Mouse (Mus musculus) kidney, postnatal 4 days (tissue): ENCODE measurements around the gene Naif1.
"Not testable (repeated sequence)": the region's sequence is repeated elsewhere in the genome, so short reads cannot be mapped to it uniquely, and the experiment has no call there.

Experiments
- DNase-seq, 2 experiments: peaks; one replicate each; pipeline ENCODE4 v3.0.0; 2021; ENCODE audit warnings: mixed read lengths in 2 of 2

Gene Naif1

DNA sequence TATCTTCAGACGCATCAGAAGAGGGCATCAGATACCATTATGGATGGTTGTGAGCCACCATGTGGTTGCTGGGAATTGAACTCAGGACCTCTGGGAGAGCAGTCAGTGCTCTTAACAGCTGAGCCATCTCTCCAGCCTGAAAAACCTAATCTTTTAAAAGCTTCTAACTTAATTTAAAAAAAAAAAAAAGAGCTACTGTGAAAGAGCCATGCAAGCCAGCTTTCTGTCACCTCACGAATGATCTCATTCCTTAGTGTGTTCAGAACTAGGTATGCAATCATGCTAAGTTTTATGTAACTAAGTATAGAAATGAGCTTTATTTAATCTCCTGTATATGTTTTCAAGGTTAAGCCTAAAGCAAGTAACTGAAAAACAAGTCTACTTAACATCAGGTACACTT lies 9.4 kb downstream of the Naif1 start:
- DNase-seq: no peak

DNA sequence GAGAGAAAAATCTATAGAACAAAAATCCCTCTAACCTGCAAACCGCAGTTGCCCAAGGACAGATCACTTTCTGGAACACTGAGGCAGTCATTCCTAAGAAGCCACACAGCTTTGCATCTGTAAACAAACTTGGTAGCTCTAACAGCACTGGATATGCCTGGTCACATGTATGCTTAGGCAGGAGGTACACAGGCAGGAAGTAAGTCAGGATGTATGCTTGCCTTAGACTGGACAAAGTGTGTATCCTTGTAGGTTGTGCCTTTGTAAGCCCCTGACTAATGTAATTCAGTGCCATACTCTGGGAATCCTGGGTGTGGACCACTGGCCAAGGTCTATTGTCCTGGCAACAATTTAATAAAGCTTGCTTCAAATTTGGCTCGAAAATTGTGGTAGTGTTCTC lies 13.5 kb downstream of the Naif1 start:
- DNase-seq: no peak

DNA sequence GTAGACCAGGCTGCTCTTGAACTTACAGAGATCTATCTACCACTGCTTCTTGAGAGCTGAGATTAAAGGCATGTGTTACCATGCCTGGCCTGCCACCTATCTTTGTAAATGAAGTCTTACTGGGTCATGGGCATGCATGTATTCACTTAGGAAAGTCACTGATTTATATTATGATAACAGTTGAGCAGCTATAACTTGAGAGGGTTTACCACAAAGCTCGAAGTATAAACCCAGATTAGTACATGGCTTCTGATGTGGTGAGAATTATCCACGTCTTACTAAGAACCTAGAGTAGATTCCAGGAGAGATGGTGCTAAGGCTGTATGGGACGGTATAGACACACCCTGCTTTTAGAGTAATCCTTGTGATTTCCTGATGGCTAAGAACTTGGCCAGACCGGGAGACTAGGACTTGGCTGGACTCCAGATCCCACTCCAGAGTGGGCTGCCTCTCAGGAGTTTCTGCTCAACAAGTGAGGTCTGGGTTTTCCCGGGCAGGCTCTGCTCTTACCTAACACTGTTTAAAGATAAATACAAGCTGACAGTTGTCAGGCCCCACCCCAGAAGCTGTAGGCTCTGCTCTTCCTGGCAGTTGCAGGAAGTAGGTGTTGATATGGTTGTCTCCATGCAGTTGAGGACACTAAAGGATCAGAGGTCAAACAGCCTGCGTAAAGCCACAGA lies 14.1 kb downstream of the Naif1 start:
- DNase-seq: peak; percentile 41 to 58

DNA sequence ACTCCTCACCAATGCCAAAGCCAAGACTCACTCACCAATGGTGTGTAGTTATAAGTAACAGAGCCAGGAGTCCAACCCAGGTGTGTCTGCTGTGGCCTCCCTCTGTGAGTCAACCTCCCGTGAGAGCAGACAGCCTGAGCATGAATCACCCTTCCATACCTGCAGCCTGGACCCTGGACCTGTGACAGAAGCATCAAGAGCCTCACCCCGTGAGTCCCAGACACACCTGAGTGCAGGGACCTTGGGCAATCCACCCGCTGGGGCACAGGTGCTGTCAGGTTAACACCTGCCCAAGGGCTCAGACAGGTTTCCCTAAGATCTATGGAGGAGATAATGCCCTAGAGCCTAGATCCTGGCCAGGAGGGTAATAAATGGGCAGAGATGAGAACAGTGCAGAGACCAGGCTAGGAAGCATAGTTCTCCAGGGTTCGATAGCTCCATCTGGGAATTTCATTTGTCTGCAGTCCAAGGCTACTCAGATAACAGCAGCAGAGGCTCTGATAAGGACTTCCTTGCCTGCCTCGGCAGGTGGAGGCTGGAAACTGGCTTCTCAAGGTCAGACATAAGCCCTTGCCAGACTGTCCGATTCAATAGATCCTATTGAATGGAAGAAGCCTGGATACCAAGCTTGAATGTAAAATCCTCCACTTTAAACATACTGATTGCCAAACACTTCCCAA lies 20.9 kb downstream of the Naif1 start:
- DNase-seq: no peak

DNA sequence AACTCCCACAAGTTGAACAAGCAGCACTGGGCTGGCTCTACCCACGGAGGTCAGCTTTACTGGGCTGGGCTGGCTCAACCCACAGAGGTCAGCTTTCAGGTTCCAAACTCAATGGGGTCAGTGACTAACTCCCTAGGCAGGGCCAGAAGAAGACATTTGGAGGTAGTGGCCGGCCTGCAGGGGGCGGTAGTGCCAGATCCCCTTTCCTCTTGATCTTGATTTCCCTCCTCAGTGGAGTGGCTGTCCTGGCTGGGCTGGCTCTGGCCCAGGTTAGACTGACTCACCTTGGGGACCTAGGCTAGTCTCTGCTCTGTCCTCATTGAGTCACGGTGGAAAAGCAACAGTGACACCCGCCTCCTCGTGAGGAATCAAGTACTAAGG lies 21.4 kb downstream of the Naif1 start:
- DNase-seq: no peak

DNA sequence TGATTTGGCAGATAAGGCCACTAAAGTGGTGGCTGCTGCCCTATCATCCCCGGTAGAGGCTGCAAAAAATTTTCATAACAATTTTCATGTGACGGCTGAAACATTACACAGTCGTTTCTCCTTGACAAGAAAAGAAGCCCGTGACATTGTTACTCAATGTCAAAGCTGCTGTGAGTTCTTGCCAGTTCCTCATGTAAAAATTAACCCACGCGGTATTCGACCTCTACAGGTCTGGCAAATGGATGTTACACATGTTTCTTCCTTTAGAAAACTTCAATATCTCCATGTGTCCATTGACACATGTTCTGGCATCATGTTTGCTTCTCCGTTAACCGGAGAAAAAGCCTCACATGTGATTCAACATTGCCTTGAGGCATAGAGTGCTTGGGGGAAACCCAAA lies 25.1 kb downstream of the Naif1 start:
- DNase-seq: not testable (repeated sequence)

DNA sequence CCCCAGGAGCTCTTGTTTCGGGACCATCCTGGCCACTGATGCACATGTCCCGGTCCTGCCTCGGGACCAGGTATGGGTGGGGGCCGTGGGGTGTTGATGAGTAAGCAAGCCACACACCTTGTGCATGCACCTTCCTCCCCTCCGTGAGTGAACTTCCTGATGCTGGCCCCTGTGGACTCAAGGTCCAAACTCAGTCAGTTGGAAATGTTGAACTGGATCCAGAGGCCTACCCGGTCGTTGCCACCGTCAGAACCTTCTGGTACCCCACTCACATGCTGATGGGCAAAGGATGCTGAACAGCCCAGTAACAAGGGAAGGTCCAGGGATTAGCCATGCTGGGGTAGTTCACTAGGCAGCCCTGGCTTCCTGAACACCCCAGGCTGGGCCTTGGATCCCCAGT lies 32.1 kb downstream of the Naif1 start:
- peak in 1 of 2 experiments; percentile 50 for DNase-seq

DNA sequence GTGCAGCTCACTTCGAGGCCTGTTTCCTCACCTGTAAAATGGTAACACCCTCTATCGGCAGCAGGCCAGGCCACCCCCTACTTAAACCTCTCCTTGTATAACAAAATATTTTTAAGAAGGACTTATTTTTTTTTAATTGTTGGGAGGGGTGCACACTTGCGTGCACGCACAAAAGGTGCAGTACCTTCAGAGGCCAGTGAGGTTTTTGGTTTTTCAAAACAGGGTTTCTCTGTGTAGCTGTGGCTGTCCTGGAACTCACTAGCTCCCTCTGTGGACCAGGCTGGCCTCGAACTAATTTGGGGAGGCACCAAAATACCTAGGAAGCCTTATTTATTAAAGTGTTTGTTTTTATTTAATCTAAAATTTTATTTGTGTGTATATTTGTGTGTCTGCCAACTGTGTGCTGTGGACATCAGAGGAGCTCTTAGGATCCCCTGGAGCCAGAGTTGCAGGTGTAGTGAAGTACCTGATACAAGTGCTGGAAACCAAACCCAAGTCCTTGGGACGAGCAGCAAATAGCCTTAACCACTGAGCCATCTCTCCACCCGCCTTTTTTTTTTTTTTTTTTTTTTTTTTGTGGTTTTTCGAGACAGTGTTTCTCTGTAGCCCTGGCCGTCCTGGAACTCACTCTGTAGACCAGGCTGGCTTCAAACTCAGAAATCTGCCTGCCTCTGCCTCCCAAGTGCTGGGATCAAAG lies 33.1 kb downstream of the Naif1 start:
- peak in 1 of 2 experiments; percentile 54 for DNase-seq

DNA sequence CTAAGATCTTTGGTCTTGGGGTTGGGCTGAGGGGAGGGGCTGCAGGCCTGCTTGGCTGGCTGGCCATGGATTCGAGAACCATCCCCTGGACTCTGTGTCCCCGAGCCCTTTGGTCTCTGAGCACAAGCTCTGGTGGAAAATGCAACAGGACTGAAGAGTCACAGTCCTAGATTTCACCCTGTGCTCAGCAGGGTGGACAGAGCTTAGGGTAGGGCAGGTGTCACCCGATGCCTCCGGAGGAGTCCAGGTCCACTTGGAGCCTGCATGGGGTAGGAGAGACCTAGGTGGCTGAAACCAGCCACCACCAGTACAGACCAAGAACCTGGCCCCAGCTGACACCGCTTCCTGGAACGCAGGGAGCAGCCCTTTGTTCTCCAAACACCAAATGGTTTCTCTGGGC lies 34.7 kb downstream of the Naif1 start:
- DNase-seq: peak in 1 of 2 experiments; percentile 45

DNA sequence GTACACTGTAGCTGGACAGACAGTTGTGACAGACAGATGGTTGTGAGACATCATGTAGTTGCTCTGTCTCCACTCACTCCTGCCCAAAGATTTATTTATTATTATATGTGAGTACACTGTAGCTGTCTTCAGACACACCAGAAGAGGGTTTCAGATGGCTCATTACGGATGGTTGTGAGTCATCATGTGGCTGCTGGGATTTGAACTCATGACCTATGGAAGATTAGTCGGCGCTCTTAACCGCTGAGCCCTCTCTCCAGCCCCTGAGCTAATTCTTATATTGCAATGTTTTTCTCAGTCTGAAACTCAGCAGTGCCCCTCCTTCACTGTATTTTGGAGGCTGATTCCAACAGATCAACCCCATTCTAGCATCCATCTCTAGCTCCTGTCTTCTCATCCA lies 35.5 kb downstream of the Naif1 start:
- no peak for DNase-seq

DNA sequence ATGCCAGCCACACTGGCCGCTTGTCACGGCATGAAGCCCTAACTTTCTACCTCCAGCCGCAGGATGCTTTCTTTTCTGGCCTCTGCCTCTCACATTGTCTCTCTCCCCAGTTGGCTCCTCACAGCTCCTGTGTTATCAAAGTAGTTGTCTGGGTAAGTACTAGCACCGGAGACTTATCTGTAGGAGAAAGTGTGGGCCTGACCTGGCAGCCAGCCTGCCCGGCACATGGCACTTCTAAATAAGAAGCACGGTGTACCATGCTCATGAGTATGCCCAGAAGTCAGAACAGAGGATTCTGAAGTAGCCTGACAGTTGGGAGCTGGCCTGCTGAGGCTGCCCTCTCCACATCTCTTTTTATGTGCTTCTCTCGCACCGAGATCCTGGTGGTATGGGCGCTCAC lies 35.9 kb downstream of the Naif1 start:
- DNase-seq: no peak

DNA sequence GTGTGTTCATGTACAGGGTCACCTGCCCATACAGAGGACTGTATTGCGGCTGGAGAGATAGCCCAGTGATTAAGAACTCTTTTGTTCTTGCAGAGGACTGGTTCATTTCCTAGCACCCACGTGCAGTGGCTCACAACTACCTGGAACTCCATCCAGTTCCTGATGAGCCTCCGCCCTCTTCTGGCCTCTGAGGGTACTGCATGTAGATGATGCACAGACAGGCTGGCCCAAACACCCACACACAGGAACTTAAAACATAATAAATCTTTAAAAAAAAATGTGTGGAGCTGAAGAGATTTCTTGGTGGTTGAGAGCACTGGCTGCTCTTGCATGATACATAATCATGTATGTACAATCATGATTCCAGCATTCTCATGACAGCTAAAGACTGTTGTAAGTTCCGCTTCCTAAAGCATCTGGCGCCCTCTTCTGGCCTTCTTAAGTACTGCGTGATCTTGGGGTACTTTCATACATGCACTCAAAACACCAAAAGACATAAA lies 36.9 kb downstream of the Naif1 start:
- DNase-seq: peak; percentile 97

DNA sequence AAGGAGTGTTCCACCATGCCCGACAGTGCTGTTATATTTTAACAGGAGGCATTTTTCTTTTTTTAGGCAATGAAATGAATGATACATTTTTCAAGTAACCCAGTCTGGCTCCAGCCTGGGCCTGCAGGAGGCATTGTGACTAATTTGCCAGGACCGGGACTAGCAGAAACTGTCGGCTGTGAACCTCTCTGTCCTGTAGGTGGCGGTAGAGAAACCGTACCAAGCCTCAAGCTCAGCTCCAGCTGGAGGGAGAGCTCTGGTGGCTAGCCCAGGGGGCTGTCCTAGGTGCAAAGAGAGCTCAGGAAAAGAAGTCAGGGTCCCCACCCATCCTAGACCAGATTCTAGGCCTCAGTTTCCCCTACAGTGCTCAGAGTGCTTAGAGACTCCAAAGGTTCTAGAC lies 38.4 kb downstream of the Naif1 start:
- DNase-seq: peak; percentile 86 to 92

DNA sequence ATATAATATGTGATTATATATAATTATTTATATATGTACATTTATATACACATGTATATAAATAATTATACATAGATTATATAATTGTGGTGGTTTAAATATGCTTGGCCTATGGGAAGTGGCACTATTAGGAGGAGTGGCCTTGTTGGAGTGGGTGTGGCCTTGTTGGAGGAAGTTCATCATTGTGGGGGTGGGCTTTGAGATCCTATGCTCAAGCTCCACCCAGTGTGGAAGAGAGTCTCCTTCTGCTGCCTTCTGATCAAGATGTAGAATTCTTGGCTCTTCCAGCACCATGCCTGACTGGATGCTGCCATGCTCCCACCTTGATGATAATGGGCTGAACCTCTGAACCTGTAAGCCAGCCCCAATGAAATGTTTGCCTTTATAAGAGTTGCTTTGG lies 40.5 kb downstream of the Naif1 start:
- not testable (repeated sequence) for DNase-seq

DNA sequence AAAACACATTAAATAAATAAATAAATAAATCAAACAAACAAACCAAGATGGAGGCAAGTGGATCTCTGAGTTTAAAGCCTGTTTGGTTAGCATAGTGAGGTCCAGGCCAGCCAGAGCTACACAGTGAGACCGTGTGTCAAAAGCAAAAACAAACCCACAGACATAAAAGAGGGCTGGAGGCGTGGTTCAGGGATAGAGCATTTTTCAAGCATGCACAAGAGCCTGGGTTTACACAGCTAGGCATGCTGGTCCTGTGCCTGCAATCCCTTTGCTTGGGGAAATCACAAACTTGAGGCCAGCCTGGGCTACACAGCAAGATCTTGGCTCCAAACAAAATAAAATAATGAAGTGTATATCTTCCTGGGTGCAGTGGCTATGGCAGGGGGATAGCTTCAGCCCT lies 42.4 kb downstream of the Naif1 start:
- no peak for DNase-seq

DNA sequence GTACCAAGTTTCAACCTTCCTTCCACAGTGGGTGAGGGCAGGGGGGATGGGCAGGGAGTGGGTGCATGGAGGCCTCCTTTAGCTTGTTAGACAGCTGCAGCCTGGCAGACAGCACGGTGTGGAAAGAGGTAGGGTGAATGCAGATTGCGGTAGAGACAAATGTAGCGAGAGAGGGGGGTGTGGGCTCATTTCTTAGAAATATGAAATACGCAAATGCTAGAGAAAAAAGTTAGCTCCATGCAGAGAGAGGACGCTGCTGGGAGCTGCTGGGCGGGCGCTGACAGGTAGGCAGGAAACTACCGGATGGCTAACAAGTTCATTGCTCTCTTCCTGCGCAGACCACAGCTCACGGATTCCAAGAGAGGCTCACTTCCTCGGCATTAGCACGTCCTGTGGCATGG lies 43.0 kb downstream of the Naif1 start:
- DNase-seq: no peak

DNA sequence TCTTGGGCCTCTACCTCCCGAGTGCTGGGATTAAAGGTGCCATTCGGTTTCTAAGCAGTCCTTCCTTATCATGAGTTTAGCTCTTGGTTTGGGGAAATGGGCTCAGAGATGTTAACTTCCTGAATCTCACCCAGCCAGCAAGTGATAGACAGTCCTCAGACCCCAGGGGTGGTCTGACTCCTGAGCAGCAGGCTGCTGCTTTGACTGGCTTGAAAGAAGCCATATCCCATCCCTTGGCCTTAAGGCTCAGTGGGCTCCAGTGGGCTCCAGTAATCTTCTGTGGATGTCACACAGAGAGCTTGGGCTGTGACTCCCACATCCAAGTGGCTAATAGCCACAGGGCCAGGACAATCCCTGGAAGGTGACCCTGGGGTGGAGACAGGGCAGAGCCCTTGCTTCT lies 44.3 kb downstream of the Naif1 start:
- no peak for DNase-seq

DNA sequence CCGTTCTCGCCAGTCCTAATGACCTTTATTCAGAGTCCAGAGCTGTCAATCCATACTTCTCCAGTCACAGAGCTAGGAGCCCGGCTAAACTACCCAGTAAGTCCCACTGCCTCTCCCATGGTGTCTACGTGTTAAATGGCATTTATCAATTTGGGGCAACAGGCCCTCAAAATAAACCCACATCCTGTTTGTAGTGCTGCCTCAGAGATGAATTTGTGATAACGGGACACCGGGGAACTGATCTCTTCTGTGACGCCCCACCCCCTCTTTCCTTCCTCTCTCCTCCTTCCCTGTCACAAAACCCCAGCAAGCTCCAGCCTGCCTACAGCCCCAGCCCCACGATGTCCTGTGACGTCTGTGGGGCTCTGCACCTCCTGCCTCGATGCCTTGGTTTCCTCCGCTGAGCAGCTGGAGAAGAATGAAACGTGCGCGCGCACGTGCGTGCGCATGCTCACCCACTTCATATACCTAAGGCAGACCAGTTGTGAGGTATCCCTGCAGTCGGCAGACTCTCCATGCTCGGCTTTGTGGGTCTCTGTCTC lies 45.0 kb downstream of the Naif1 start:
- DNase-seq: peak; percentile 32 to 56

DNA sequence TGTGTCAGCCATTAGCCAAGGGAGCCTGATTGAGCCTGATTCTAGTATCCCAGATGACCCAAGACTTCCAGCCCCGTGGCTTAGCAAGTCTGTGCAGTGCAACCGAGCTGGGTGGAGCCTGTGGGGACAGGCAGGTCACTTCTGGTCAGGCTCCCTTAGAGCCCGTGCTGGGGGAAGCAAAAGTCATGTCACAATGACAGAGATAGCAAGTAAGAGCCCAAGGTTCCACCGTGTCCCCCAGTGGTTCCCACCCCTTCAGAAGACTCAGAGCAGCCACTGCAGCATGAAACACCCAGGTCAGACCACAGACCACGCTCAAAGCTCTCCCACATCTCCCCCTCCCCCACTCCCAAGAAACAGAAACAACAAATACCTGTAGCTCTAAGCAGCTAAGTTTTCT lies 45.9 kb downstream of the Naif1 start:
- DNase-seq: no peak

DNA sequence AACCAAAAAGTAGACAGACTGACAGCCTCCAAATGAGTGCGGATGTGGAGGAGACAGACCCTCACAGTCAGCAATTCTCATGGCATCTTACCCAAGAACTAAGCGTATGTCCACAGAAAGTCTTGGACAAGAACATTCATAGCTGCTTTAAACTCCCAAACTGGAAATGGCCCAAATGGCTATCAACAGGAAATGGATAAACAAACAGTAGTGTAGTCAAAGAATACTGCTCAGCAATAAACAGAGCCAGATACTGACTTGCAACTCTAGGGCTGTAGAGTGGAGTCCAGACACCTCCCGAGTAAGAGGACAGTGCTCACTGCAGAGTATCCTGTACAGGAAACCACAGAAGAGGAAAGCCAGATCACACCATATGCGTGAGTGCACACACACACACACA lies 49.1 kb downstream of the Naif1 start:
- no peak for DNase-seq

DNA sequence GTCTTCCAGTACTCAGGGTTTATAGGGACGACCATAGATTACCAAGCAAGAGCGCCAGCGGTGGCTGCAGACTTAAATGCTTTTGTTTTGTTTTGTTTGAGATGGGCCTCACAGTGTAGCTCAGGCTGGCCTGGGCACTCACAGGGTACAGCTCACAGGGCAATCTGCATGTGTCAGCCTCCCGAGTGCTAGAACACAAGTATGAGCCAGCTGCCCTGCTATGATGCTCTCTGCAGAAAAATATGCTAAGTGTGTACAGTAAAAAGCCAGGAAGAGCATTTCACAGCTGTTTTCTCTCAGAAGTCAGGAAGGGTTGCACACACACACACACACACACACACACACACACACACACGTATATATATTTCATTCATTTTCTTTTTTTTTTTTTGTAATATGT lies 50.2 kb downstream of the Naif1 start:
- no peak for DNase-seq

DNA sequence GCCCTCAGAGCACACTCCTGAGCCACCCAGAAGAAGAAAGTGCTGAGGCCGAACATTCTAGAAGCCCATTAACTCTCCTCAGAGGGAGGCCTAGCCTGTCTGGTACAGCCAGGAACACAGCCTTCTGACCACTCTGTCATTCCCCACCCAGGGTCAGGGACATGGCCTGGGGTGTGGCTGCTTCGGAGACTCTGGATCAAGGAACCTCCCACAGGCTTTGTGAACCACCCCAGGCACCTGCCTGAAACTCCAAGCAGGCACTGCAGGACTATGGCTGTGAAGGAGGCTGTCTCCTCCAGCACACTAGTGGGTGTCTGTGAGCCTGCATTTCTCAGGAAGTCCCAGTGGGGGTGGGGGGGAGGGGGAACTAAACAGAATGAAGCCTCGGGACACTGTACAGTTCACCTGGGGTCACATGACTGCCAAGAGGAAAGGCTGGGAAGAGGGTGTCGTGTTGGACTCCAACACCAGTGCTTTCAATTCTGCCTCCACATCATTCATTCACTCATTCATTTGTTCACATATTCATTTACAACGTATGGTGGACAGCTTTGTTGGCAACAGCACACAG lies 51.6 kb downstream of the Naif1 start:
- no peak for DNase-seq

DNA sequence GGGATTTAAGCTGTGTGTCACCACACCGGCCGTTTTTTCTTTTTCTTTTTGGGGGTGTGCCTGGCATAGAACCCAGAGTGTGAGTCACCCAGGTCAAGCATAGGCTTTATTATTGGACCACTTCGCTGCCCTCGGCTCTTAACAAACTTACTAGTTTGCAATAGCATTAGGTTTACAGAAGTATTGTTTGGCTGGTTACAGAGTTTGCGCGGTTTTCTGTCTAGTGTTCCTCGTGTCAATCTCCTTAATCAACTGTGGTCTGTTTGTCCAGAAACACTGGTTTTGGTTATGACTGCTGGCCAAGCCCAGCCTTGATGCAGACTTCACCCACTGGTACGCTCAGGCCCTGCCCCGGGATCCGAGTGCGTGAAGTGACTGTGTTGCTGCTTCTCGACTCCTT lies 52.6 kb downstream of the Naif1 start:
- no peak for DNase-seq
